Mouse (Mus musculus) heart, postnatal 14 days (tissue): ENCODE measurements around the gene Pawr. TPM values are rescaled to one million over a fixed set of nuclear protein-coding genes. Genes with fewer than 3 reads are reported as not detected.
A peak's percentile ranks its signal among the peaks of the same experiment; 100 is the strongest.

Experiments
- DNase-seq, 2 experiments: peaks; one replicate each; pipeline ENCODE4 v3.0.0; 2021 to 2022
- intact Hi-C: fragments of 180-260 bp; cut with DNase I; formaldehyde crosslinking; loops from one replicate; pipeline ENCODE4 v1.15.1; 2025
- total RNA-seq, 2 experiments: library from RNA; stranded (reverse); gene quantifications; 2 replicates each; pipeline ENCODE4 v1.2.3; 2021

Pawr gene
- total RNA-seq, 2 experiments from 2014 or later = 3.1 to 3.4 TPM

DNA sequence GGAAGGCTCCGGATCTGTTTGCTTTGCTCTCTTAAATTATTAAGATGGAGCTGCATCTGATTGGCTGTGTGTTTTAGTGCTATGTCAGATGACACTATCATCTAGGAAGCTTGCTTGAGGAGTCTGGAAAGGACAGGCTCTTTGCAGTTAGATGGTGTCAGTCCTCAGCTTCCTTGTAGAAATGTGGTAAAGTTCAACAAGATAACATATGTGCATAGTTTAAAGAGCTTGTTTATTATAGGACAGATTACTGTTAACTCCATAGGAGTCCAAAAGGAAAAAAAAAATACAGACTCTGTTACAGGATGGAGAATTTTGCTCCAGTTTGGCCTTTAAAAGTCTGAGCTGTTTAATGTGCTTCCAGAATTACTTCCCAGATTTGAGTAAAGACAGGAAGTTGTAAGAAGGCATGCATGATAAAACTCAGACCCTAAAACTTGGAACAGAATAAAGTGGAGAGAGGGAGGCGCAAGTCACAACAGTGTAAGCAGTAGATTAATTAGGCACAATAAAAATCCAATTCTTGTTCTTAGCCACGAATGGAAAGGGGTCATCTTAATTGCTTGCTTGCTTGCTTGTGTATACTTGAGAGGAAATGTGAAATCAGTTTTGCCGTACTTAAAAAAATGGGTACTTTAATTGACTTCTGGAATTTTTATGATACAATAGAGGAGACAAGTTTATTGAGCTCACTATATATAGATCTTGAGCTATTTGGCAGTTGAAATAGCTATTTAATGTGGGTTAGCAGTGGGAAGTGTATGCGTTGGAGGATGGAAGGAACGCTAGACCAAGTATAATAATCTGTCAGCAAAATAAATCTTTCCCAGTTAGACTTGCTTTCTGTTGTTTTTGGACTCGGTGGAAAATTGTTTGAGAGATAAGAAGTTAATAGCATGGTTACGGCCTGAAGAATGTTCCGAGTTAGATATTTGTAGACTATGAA, 18.5 kb downstream of the Pawr start:
- intact Hi-C loops = no loop called here
- DNase-seq = no peak

DNA sequence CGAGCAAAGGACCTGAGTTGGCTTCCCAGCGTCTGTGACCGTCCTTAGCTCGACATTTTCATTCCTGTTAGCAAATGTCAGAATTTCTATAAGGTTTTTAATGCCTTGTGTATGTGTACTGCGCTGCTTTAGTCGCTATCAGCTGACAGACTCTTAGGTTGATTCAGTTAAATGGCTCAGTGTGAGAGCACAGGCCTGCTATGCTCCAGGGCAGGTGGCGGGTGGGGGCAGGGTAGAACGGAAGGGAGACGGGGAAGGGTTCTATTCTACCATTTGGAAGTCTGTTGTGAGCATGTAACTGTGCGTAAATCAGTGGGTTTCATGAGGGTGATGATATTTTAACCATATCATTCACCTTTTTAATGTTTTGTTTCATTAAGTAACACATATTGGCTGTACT, 21.0 kb downstream of the Pawr start:
- intact Hi-C loops = no loop called here
- DNase-seq = no peak

DNA sequence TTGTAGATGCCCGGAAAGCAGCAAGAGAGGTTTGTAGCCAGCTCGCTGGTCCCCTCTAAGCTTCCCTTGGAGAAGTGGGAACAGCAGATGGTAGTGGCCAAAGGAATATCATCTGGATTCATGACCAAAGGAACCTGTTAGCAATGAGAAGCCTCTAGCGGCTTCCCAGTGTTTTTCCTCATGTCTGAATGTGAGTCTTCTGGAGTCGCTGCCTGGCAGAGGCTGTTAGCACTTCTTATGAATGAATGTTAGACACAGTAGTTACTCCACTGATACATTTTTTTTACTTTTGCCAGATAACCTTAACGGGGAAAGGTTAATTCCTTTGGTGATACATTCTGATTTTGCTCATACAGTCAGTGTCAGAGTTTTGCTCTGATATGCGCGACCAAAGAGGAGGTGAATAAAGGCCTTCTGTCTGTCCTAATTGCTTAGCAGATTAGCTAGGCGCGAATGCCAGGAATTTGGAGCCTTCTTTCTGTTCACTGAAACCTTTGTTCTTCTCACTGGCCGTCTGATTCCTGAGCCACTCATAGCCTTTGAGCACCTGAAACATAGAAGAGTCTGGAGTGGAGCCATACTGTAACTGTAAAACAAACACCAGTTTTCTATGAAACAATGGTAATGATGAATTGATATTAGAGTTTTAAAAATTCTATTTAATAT, 22.9 kb downstream of the Pawr start:
- intact Hi-C loops = no loop called here
- no peak for DNase-seq

DNA sequence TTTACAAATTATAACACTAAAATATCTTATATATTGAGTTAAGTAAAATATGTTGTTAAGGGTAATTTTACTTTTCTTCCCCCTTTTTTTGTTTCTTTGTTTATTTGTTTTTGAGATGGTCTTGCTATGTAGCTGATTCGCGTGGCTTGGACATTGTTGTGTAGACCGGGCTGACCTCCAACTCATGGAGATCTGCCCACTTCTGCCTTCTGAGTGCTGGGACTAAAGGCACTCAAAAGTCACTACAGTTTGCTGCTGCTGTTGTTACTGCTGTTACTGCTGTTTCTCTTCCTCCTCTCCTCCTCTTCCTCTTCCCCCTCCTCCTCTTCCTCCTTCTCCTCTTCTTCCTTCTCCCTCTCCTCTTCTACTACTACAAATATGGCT, 23.5 kb downstream of the Pawr start:
- peak; percentile 21 to 34 for DNase-seq
- intact Hi-C loops = no loop called here

DNA sequence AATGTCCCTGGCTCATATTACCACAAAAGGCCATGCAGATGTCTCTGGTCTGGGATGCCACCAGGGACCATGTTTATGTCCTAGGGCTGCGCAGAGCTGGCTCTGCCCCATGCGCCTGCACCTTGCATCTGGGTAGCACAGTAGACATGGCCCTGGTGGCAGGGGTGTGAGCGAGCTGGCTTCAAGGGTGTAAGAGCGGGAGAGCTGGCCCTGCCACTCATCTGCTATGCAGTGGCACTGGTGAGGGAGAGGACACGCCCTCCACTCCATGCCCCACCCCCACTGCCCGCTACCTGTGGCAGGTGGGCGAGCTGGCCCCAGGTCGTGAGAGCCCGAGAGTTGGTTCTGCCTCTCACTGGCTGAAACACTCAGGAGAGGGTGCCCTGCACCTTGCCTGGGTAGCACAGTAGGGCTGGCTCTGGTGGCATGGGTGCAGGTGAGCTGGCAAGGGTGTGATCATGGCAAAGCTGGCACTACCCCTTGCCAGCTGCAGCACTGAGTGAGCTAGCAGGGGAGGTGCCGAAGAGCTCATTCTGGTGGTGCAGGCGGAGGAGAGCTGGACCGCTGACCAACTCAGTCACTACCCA, 24.8 kb downstream of the Pawr start:
- intact Hi-C loops = no loop called here

DNA sequence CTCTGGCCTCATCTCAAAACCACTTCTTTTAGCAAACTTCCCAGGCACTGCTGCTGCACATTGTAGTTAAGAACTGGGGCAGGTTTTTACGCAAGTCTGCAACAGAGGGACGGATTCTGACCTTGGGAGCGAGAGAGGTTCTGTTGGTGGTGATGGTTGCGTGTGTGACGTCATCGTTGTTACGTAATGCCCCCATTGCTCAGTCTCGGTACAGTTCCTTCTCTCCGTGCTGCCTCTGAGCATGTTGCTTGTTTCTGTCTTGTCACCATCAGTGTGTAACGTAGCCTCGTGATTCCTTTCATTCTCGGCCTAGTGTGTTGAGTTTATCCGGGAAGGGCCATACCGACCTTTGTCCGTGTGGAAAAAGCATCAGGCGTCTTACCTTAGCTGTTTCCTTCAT, 28.1 kb downstream of the Pawr start:
- no peak for DNase-seq
- intact Hi-C loops = no loop called here

More for the DNA sequence above, 24.8 kb downstream of the Pawr start:
- DNase-seq = no peak

DNA sequence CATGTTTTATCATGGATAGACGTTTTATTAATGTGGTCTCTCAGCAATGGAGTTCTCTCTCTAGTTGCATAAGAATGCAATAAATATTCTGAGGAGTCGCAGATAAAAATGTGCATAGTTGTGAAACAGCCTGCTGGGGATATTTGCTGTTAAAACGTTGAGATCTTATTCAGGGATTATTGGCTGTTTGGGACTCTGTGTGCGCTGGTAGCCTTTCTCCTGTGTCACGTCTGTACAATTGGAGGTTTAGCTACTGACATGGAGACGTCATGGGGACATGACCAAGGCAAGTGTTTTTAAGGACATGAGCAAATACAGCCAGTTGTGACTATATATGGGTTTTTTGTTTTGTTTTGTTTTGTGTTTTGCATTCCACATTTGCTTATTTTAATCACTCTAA, 28.9 kb downstream of the Pawr start:
- intact Hi-C loops = no loop called here
- no peak for DNase-seq

DNA sequence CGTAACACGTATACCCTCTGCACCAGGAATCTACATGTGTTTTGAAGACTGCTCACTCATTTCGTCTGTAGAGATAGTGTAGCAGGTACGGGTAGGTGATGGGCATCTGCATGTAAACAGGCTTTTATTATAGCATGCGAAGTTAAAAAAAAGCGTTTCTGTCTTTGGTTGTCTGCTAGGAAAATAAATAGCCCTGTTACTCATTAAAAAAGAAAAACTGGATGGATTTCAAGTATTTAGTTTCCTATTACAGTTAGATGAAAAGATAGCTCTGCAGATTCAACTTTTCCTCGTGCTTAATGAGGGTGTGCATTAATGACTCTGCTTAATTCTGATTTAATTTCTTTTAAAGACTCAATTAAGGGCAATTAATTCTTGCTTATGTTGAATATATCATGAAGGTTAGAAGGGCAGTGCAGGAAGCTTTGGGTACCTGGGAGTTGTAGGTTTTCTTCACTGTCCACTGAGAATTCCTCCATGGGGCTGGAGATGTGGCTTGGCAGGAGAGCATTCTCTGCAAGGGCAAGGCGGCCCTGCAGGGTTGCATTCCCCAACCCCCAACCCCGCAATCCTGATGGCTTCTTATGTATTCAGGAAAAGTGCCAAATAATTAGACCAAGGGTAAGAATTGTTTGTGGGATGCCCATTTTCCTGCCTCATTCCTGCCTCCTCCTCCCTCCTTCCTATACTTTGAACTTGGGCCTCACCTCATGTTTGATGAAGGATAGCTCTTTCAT, 29.7 kb downstream of the Pawr start:
- DNase-seq = no peak
- intact Hi-C loops = no loop called here

DNA sequence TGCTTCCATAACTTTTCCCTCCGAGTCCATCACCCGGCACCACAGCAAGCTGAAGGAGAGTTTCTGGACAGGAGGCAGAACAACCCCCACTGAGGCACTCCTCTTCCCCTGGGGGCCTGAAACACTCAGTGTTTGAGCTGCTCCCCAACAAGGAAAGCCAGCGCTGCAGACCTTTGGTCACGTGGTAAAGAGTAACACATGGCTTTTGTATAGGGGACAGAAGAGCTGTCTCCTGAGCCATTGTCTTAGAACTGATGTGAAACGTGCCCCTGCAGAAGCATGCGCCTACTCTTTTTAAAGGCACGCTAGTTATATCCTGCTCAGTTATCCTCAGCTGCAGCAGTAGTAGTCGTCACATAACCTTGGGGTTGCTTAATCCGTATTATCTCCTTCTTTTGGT, 32.0 kb downstream of the Pawr start:
- intact Hi-C loops = no loop called here
- DNase-seq = no peak

DNA sequence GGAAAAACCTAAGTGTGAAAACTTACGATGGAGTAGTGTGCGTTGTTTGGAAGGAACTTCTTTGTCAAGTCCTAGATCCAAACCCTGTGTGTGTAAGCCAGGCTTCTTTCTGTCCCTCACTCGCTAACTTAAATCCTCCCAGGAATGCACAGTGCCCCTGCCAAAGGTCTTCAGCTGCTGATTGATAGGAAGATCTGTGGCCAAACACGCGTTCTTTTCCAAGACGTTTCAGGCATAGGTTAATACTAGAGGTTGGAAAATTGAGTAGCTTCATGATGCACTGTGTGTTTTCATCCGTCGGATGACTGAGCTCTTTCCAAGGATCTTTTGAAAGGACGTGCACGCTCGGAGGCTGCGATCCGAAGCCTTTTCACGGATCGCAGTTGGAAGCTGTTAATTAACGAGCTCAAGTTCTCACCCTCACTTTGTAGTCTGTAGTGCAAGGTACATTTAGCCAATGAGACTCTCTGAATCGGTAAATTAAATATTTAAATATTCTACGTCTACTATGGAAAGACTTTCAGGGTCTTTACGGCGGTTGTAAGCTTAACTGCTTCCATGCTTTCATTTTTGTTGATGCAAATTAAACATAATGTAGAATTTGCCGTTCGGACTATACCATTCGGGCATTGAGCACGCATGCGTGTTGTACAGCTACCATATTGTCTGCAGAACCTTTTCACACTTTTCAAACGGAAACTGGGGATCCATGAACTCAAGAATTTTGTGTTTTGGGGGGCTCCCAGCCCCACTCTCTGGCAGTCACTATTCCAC, 33.2 kb downstream of the Pawr start:
- DNase-seq = no peak
- intact Hi-C loops = no loop called here

DNA sequence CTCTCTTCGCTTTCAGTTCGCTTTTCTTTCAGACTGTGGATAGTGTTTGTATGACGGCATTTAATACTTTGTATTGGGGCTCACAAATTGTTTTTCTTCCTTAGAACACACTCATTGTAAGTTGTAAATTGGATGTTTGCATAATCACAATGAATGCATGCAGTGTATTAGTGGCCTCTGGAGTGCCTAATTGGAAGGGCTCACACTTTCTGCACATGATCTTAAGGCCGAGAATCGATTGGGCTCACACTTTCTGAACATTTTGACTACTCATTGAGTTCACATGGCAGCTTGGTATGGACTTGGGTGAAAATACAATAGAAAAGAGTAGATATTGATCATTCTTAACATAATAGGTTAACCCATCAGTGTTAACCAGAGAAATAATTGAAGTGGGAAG, 34.3 kb downstream of the Pawr start:
- intact Hi-C loops = no loop called here

DNA sequence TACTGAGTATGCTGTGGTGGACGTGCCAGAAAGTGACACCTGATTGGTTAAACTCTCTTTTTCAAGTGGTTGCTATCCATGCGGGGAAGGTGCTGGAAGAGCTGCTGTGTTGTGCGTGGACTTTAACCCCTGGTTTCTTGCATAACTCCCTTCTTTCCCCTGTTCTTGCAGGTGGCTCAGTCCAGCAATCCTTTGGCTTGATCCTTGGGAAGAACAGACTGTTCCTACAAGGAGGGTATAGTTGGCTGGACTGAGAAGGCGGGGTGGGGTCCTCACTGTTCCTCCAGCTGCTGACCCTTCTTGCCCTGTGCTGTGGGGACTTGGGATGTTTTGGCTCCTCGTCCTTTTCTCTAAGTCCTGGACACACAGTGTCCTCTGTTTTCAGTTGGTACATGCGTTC, 36.4 kb downstream of the Pawr start:
- intact Hi-C loops = no loop called here
- DNase-seq = no peak

More for the DNA sequence above, 34.3 kb downstream of the Pawr start:
- DNase-seq = no peak

DNA sequence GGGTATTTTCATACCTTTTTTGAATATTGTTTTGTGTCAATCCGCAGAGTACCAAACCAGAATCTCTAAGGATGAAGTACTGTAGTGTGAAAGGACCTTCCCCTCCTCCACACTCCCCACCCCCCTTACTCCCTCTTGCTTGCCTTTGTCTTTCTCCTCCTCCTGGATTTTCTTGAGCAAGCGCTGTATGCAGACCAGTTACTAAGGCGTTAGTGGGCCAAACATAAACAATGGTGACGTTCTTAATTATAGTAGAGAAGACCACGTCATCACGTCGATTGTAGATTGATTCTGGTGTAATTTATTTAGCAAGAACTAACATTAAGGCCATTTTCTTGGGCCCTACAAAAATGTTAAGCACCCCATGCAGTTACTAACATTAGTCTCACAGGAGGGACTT, 40.3 kb downstream of the Pawr start:
- intact Hi-C loops = no loop called here
- no peak for DNase-seq

DNA sequence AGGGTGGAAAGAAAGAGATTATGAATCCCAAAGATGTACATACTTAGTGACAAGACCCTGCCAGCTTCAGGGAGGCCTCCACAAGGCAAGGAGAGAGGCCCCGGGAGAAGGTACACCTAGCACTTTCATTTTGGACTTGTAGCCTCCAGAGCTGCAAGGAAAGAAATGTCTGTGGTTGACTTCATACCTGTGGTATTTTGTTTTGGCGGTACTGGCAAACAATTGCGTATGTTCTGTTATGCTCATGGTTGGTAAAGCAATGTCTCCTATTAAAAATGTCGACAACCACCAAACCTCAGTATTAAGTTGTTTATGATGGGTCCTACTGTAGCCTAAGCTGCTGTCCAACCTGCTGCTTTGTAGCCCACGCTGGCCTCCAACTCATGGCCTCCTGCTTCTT, 40.9 kb downstream of the Pawr start:
- intact Hi-C loops = no loop called here
- no peak for DNase-seq

DNA sequence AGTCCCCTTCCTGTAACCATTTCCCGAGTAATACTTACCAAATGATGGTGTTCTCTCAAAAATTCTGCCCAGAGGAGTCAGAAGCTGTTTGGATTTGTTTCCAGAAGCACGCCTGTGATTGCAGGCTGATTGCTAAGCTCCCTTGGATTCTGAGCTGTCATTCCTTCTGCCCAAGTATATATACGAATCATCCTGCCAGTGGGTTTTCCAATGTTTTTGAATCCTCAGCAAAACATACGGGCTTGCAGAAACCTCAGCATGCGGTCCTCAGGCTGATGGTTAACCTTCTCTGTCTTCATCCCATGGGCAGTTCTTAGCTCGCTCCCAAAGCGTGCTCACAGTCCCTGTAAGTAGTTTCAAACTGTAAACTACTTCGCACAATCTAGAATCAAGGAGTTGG, 43.9 kb downstream of the Pawr start:
- intact Hi-C loops = no loop called here
- no peak for DNase-seq

DNA sequence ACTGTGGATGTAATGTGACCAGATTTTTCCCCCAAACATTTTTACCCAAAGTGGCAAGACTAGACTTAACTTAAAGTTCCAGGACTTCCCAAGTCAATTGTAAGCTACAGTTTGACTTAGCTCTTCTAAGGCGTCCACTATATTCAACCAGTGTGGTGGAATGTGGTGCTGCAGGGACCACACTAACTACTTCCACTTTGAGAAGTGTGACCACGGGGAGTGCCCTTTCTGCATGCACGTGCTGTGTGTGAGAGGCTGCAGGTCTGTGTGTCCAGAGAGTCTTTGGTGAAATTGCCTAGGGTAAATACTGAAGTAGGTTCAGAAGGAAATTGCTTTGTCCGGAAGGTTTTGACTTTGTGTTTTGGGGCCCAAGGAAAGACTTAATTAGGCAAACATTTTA, 44.4 kb downstream of the Pawr start:
- DNase-seq = no peak
- intact Hi-C loops = no loop called here

DNA sequence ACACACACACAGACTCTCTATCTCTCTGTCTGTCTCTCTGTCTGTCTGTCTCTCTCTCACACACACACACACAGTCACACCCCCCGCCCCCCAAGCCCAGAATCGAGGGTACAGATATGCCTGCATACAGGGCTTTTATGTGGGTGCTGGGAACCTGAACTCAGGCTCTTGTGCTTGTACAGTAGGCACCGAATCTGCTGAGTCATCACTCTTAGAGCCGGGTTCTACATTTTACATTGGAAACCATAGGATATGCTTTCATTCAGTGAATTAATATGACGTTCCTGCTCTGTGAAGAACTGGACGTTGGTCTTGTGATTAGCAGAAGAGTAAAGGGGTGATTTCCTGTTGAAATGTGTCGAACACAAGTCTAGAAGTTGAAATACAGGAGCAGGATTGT, 45.4 kb downstream of the Pawr start:
- intact Hi-C loops = no loop called here
- no peak for DNase-seq

DNA sequence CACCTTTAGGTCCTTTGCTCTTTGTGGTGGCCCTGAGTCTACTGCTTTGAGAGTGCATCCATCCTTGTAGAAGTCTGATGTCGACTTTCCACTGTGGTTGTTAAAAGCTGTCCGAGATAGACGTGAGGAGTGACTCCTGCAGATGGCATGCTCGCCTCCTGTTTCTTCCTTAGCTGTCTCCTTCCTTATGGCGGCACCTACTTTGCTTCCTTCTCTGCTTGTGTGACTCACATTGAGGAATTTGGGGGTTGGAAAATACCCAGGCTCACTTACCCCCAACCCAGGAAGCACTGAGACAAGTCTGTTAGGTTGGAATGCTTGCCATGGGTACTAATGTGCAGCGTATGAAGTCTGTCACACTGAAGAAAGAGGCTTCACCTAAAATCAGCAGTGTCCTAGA, 46.1 kb downstream of the Pawr start:
- DNase-seq = no peak
- intact Hi-C loops = no loop called here

DNA sequence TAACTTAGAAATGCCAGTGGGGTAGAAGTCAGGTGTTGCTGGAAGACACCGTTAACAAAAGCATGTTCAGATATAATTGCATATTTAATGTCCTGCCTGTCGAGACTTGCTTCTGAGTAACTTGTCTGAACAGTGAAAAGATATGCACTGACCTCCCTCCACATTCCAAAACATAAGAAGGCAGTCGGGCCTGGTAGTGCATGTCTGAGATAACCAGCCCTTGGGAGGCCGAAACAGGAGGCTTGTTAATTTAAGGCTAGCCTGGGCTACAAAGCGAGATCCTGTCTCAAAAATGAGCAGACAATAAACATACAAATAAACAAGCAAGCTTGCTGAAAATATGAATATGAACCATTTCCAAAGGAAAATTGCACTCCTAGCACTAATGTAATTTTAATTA, 46.6 kb downstream of the Pawr start:
- no peak for DNase-seq
- intact Hi-C loops = no loop called here

DNA sequence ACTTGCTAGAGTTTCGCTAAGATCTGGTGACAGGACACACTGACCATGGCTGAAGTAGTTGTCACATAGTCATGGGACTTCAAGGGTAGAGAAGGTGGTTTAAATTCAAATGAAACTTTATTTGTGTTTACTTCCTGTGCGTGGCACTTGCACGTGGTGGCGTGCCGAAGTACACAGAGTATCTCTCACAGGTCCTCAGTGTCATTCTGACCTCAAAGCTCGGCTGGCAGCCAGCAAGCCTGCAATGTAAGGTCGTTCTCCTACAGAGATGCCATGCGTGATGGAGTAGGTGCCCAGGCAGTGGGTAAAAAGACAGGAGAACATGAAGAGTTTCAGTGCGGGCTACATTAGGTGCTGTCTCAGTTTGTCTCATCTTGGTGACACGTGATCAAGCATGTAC, 48.8 kb downstream of the Pawr start:
- intact Hi-C loops = no loop called here
- peak; percentile 12 to 21 for DNase-seq
